Mouse (Mus musculus) CH12.LX (cell line): ENCODE measurements around the gene Nudt22. TPM values are rescaled to one million over a fixed set of nuclear protein-coding genes. Genes with fewer than 3 reads are reported as not detected.
"Not testable (repeated sequence)": the region's sequence is repeated elsewhere in the genome, so short reads cannot be mapped to it uniquely, and the experiment has no call there.

Experiments
- DNase-seq: peaks from one replicate; pipeline ENCODE4 v3.0.0-alpha.2; 2013; ENCODE audit errors: extremely low read depth
- H3K27ac ChIP-seq: 2 replicates; pipeline ENCODE4 v1.5.1; 2012; ENCODE audit warnings: low read depth, mild to moderate bottlenecking, control low read depth, moderate library complexity; ENCODE audit not compliant: insufficient read depth
- H3K27me3 ChIP-seq: replicated peaks from 2 replicates; pipeline ENCODE3; 2012; ENCODE audit warnings: inconsistent platforms
- H3K36me3 ChIP-seq, 2 experiments: replicated peaks in 1 of 2; 2 replicates each; pipeline versions ENCODE3 to v1.6.1; 2012; ENCODE audit warnings: inconsistent platforms in 1 of 2, low read length in 1 of 2, mild to moderate bottlenecking in 1 of 2, mixed read lengths in 1 of 2, moderate library complexity in 1 of 2; ENCODE audit not compliant: control insufficient read depth in 1 of 2, insufficient read depth in 1 of 2
- H3K4me1 ChIP-seq, 2 experiments: 2 replicates each; pipeline ENCODE4 v1.6.1; 2012; ENCODE audit warnings: inconsistent platforms in 1 of 2, moderate library complexity in 1 of 2; ENCODE audit not compliant: insufficient read depth in 2 of 2, control insufficient read depth in 1 of 2
- H3K4me2 ChIP-seq: 2 replicates; pipeline ENCODE4 v1.6.1; 2012; ENCODE audit warnings: low read depth, mild to moderate bottlenecking, control low read depth; ENCODE audit not compliant: poor library complexity, insufficient read depth, severe bottlenecking
- H3K4me3 ChIP-seq, 3 experiments: fragments of 150-350 bp in 1 of 3; sonication (generic) in 1 of 3; replicated peaks in 1 of 3; 2 replicates each; pipeline versions ENCODE3 to v1.5.1; 2011 to 2012; ENCODE audit warnings: low read depth in 2 of 3, low read length in 2 of 3, mild to moderate bottlenecking in 2 of 3, moderate library complexity in 2 of 3, control low read depth in 1 of 3, improper control_type of control experiment in 1 of 3, inconsistent platforms in 1 of 3, mixed read lengths in 1 of 3; ENCODE audit not compliant: poor library complexity in 1 of 3
- H3K79me2 ChIP-seq: replicated peaks from 2 replicates; pipeline ENCODE4 v1.6.1; 2012; ENCODE audit warnings: mild to moderate bottlenecking, moderate library complexity; ENCODE audit not compliant: control insufficient read depth, poor library complexity, insufficient read depth, severe bottlenecking; ENCODE audit errors: extremely low read depth
- H3K9ac ChIP-seq: 2 replicates; pipeline ENCODE4 v1.6.1; 2012; ENCODE audit warnings: low read depth, mild to moderate bottlenecking, control low read depth, moderate library complexity; ENCODE audit not compliant: insufficient read depth
- H3K9me3 ChIP-seq: replicated peaks from 2 replicates; pipeline ENCODE3; 2012; ENCODE audit warnings: low read length, inconsistent platforms, mixed read lengths
- CTCF ChIP-seq, 2 experiments: IDR thresholded peaks in 1 of 2; conservative IDR thresholded peaks in 1 of 2; 2 replicates each; pipeline ENCODE4 v1.5.1; 2011 to 2012; ENCODE audit warnings: low read depth in 2 of 2, low read length in 2 of 2, improper control_type of control experiment in 1 of 2, inconsistent platforms in 1 of 2, mild to moderate bottlenecking in 1 of 2, moderate library complexity in 1 of 2
- GABPA ChIP-seq: IDR thresholded peaks from 2 replicates; pipeline ENCODE4 v1.6.1; 2012; ENCODE audit warnings: low read depth, low read length, improper control_type of control experiment, inconsistent platforms; ENCODE audit not compliant: insufficient replicate concordance
- HCFC1 ChIP-seq: IDR thresholded peaks from 2 replicates; pipeline ENCODE4 v1.6.1; 2012; ENCODE audit warnings: low read depth, mild to moderate bottlenecking, inconsistent platforms, low read length, improper control_type of control experiment
- IRF4 ChIP-seq: IDR thresholded peaks from 2 replicates; pipeline ENCODE4 v1.6.1; 2014; ENCODE audit warnings: low read depth, mild to moderate bottlenecking, inconsistent platforms, low read length, improper control_type of control experiment
- JUN ChIP-seq: IDR thresholded peaks from 2 replicates; pipeline ENCODE4 v1.6.1; 2011; ENCODE audit warnings: low read depth, mild to moderate bottlenecking, low read length, improper control_type of control experiment, moderate library complexity; ENCODE audit not compliant: insufficient read depth
- JUND ChIP-seq: conservative IDR thresholded peaks from 2 replicates; pipeline ENCODE4 v1.6.1; 2011; ENCODE audit warnings: low read depth, low read length, improper control_type of control experiment
- MAX ChIP-seq: IDR thresholded peaks from 2 replicates; pipeline ENCODE4 v1.6.1; 2011; ENCODE audit warnings: low read length, improper control_type of control experiment
- MAZ ChIP-seq: IDR thresholded peaks from 2 replicates; pipeline ENCODE4 v1.6.1; 2012; ENCODE audit warnings: low read depth, mild to moderate bottlenecking, inconsistent platforms, low read length, improper control_type of control experiment, moderate library complexity
- MEF2A ChIP-seq: IDR thresholded peaks from 2 replicates; pipeline ENCODE4 v1.6.1; 2014; ENCODE audit warnings: low read depth, mild to moderate bottlenecking, inconsistent platforms, low read length, improper control_type of control experiment, borderline replicate concordance
- MXI1 ChIP-seq: IDR thresholded peaks from 2 replicates; pipeline ENCODE4 v1.6.1; 2011; ENCODE audit warnings: mild to moderate bottlenecking, low read depth, low read length, improper control_type of control experiment
- NELFE ChIP-seq: IDR thresholded peaks from 2 replicates; pipeline ENCODE4 v1.6.1; 2011; ENCODE audit warnings: low read depth, low read length, improper control_type of control experiment
- PAX5 ChIP-seq: IDR thresholded peaks from 2 replicates; pipeline ENCODE4 v1.6.1; 2012; ENCODE audit warnings: low read length, inconsistent platforms, mixed read lengths
- POLR2AphosphoS2 ChIP-seq: IDR thresholded peaks from 2 replicates; pipeline ENCODE4 v1.6.1; 2011; ENCODE audit warnings: low read depth, low read length, improper control_type of control experiment
- TBP ChIP-seq: conservative IDR thresholded peaks from 2 replicates; pipeline ENCODE4 v1.6.1; 2011; ENCODE audit warnings: low read depth, low read length, improper control_type of control experiment
- UBTF ChIP-seq: IDR thresholded peaks from 2 replicates; pipeline ENCODE4 v1.6.1; 2012; ENCODE audit warnings: low read depth, mild to moderate bottlenecking, inconsistent platforms, low read length, improper control_type of control experiment, moderate library complexity
- USF1 ChIP-seq: IDR thresholded peaks from 2 replicates; pipeline ENCODE4 v1.6.1; 2014; ENCODE audit warnings: low read depth, mild to moderate bottlenecking, inconsistent platforms, low read length, improper control_type of control experiment
- ZC3H11A ChIP-seq: IDR thresholded peaks from 2 replicates; pipeline ENCODE4 v1.6.1; 2012; ENCODE audit warnings: low read depth, mild to moderate bottlenecking, inconsistent platforms, low read length, improper control_type of control experiment
- ZMIZ1 ChIP-seq: IDR thresholded peaks from 2 replicates; pipeline ENCODE4 v1.6.1; 2012; ENCODE audit warnings: low read depth, mild to moderate bottlenecking, inconsistent platforms, low read length, improper control_type of control experiment
- ZNF384 ChIP-seq: IDR thresholded peaks from 2 replicates; pipeline ENCODE4 v1.6.1; 2012; ENCODE audit warnings: low read depth, low read length, improper control_type of control experiment, inconsistent platforms
- dilution Hi-C: fragments of 300-500 bp; cut with MboI; formaldehyde crosslinking; loops from 2 replicates; pipeline ENCODE4 v1.14.3; 2020; ENCODE audit warnings: low sequenced_read_pairs; ENCODE audit not compliant: extremely low pct_unique_long_range_greater_than_20kb, extremely low pct_ligation_motif_present
- in situ Hi-C: fragments of 300-500 bp; cut with MboI; formaldehyde crosslinking; loops from 3 replicates; pipeline ENCODE4 v1.14.3; 2019; ENCODE audit warnings: low sequenced_read_pairs, low pct_ligation_motif_present, low pct_unique_long_range_greater_than_20kb, mixed read lengths
- polyA plus RNA-seq: library from polyadenylated mRNA; unstranded; fragments of >175 nt; gene quantifications from 2 replicates; pipeline ENCODE4 v1.2.1, GENCODE M21; 2012; ENCODE audit warnings: low read depth; ENCODE audit not compliant: insufficient read length
- total RNA-seq, 2 experiments: library from RNA; depleted of rRNA; stranded (reverse); fragments of 300-350 nt in 1 of 2; fragments of >200 nt in 1 of 2; gene quantifications; 2 replicates each; pipeline ENCODE4 v1.2.3; 2012 to 2014

The Nudt22 gene
- total and polyA plus RNA-seq, 3 experiments = 11.1 to 24.6 (median 11.2) TPM

- H3K4me2 ChIP-seq, H3K79me2 ChIP-seq, H3K27ac ChIP-seq, H3K4me3 ChIP-seq, in situ Hi-C loops, H3K27me3 ChIP-seq, dilution Hi-C loops, DNase-seq, H3K9me3 ChIP-seq, H3K9ac ChIP-seq: not testable (repeated sequence)
- Histone ChIP-seq H3K36me3 (peaks cover 3 to 11% of the 10 kb centered on the region in 2 experiments), H3K4me1 (peaks cover 7 to 39% of the 10 kb centered on the region in 2 experiments)
These were observed 4.8 kb downstream of the Nudt22 start for GRCm38 (mm10) chr19:6991166-6991565.

- Histone ChIP-seq H3K4me2 (no peak overlapping the region), H3K79me2 (no peaks in the 10 kb centered on the region), H3K9me3 (no peaks in the 10 kb centered on the region), H3K27ac (no peak overlapping the region), H3K36me3 (peaks cover 3 to 16% of the 10 kb centered on the region in 2 experiments), H3K4me1 (peaks cover 11 to 43% of the 10 kb centered on the region in 2 experiments), H3K27me3 (no peaks in the 10 kb centered on the region), H3K4me3 (no peak overlapping the region), H3K9ac (no peak overlapping the region)
- DNase-seq = no peak
- in situ Hi-C loops = no loop called here
- dilution Hi-C loops = no loop called here
- TF ChIP-seq MAX = no peak
- no peak for TF ChIP-seq MEF2A
- no peak for TF ChIP-seq UBTF
- no peak for TF ChIP-seq MXI1
- no peak for TF ChIP-seq PAX5
- TF ChIP-seq ZC3H11A = no peak
- no peak for TF ChIP-seq CTCF (conservative IDR thresholded peaks at IDR 0.05 in 1 of 2, IDR thresholded peaks at IDR 0.05 in 1 of 2; ENCODE audit: low read depth in 2 of 2, low read length in 2 of 2)
- no peak for TF ChIP-seq MAZ
- TF ChIP-seq TBP = no peak
- no peak for TF ChIP-seq ZNF384
- no peak for TF ChIP-seq JUN
- TF ChIP-seq POLR2AphosphoS2 = no peak
- TF ChIP-seq GABPA = no peak
- TF ChIP-seq USF1 = no peak
- TF ChIP-seq ZMIZ1 = no peak
- no peak for TF ChIP-seq JUND
- TF ChIP-seq IRF4 = no peak
- no peak for TF ChIP-seq NELFE
- TF ChIP-seq HCFC1 = no peak
These were observed 5.2 kb downstream of the Nudt22 start for GRCm38 (mm10) chr19:6990712-6991111.
